Mouse (Mus musculus): ENCODE data around the gene Tcp10a. TPM values are rescaled to one million over a fixed set of nuclear protein-coding genes. Genes with fewer than 3 reads are reported as not detected.
"Not testable (repeated sequence)": the region's sequence is repeated elsewhere in the genome, so short reads cannot be mapped to it uniquely, and the experiment has no call there.

The Tcp10a gene
- total RNA-seq (2014; rRNA removed) (not detected in 2 replicates), polyA plus RNA-seq (2012; rRNA removed) (0.07 TPM in 1 of 2 replicates, not detected in the other)

- not testable (repeated sequence) for H3K36me3 ChIP-seq (ENCODE audit: control insufficient read depth, insufficient read depth, low read length); H3K9ac ChIP-seq (ENCODE audit: low read depth, low read length); H3K27ac ChIP-seq (replicated peaks; ENCODE audit: insufficient read depth, low read depth, low read length); H3K79me2 ChIP-seq (ENCODE audit: control insufficient read depth, insufficient read depth, low read length); DNase-seq (ENCODE audit: extremely low read depth, low read depth, low spot score); H3K27me3 ChIP-seq (ENCODE audit: control insufficient read depth, insufficient read depth, low read length); H3K4me1 ChIP-seq (ENCODE audit: control insufficient read depth, insufficient read depth, low read length); H3K4me3 ChIP-seq (ENCODE audit: insufficient read depth, low read depth, low read length)
- 89% methylated on average over 5 of the region's 5 CpGs for WGBS
These were observed at the start of gene Tcp10a for GRCm38 (mm10) chr17:7324346-7324745. Gene Tcp10a, plus strand, starts transcription at chr17:7324646.

- WGBS, result 93% methylated on average over 15 of the region's 15 CpGs
- TF ChIP-seq CTCF (IDR thresholded peaks at IDR 0.05; ENCODE audit: low read depth, low read length) (no peak), POLR2A (IDR thresholded peaks at IDR 0.05; ENCODE audit: extremely low read depth, insufficient read depth, low read length) (no peak)
These were observed 45.7 kb upstream of the Tcp10a start for GRCm38 (mm10) chr17:7278702-7279242.

DNA sequence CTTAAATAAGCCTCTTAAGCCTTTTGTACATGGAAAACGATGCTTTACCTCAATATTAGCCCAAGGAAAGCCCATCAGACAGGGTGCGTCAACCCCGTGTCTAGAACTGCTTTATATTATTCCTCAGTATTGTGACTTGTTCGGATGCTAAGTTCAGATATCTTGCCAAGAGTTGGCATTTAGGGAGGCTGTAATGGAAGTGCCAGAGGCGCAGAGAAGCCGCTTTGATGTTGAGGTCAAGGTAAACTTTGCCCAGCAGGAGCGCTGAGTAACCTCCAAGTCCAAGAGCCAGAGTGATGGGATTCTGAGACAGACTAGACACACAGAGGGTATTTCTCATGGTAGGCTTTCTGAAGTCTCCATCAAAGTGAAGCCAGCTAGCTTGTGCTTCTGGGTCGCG lies 45.2 kb upstream of the Tcp10a start:
- 88% methylated on average over 9 of the region's 9 CpGs for WGBS
- no peak for DNase-seq (ENCODE audit: extremely low read depth, low read depth, low spot score)
- no peaks in the 10 kb centered on the region for H3K36me3 ChIP-seq (ENCODE audit: control insufficient read depth, insufficient read depth, low read length)
- no peaks in the 10 kb centered on the region for H3K79me2 ChIP-seq (ENCODE audit: control insufficient read depth, insufficient read depth, low read length)
- peaks cover 4% of the 10 kb centered on the region; the same call in 1 of the 2 replicates for H3K4me1 ChIP-seq (ENCODE audit: control insufficient read depth, insufficient read depth, low read length)
- H3K27me3 ChIP-seq (ENCODE audit: control insufficient read depth, insufficient read depth, low read length), result no peaks in the 10 kb centered on the region
- no peak overlapping the region for H3K9ac ChIP-seq (ENCODE audit: low read depth, low read length)
- H3K4me3 ChIP-seq (ENCODE audit: insufficient read depth, low read depth, low read length), result no peak overlapping the region
- no peak overlapping the region for H3K27ac ChIP-seq (replicated peaks; ENCODE audit: insufficient read depth, low read depth, low read length)
- no peak for TF ChIP-seq POLR2A (IDR thresholded peaks at IDR 0.05; ENCODE audit: extremely low read depth, insufficient read depth, low read length)
- TF ChIP-seq CTCF (IDR thresholded peaks at IDR 0.05; ENCODE audit: low read depth, low read length), result no peak

More at GRCm38 (mm10) chr17:7278702-7279242, 45.7 kb upstream of the Tcp10a start:
- no peak for DNase-seq (ENCODE audit: extremely low read depth, low read depth, low spot score)
- H3K27me3 ChIP-seq (ENCODE audit: control insufficient read depth, insufficient read depth, low read length), result no peaks in the 10 kb centered on the region
- H3K4me1 ChIP-seq (ENCODE audit: control insufficient read depth, insufficient read depth, low read length), result peaks cover 2% of the 10 kb centered on the region; the same call in 1 of the 2 replicates
- no peak overlapping the region for H3K9ac ChIP-seq (ENCODE audit: low read depth, low read length)
- no peaks in the 10 kb centered on the region for H3K79me2 ChIP-seq (ENCODE audit: control insufficient read depth, insufficient read depth, low read length)
- H3K36me3 ChIP-seq (ENCODE audit: control insufficient read depth, insufficient read depth, low read length), result no peaks in the 10 kb centered on the region
- no peak overlapping the region for H3K4me3 ChIP-seq (ENCODE audit: insufficient read depth, low read depth, low read length)
- H3K27ac ChIP-seq (replicated peaks; ENCODE audit: insufficient read depth, low read depth, low read length), result no peak overlapping the region

GRCm38 (mm10) chr17:7284297-7284910 lies 40.0 kb upstream of the Tcp10a start:
- Histone ChIP-seq H3K9ac (ENCODE audit: low read depth, low read length) (no peak overlapping the region), H3K4me1 (ENCODE audit: control insufficient read depth, insufficient read depth, low read length) (peaks cover 4% of the 10 kb centered on the region; the same call in 1 of the 2 replicates), H3K36me3 (ENCODE audit: control insufficient read depth, insufficient read depth, low read length) (no peaks in the 10 kb centered on the region), H3K27ac (replicated peaks; ENCODE audit: insufficient read depth, low read depth, low read length) (no peak overlapping the region), H3K27me3 (ENCODE audit: control insufficient read depth, insufficient read depth, low read length) (no peaks in the 10 kb centered on the region), H3K4me3 (ENCODE audit: insufficient read depth, low read depth, low read length) (no peak overlapping the region), H3K79me2 (ENCODE audit: control insufficient read depth, insufficient read depth, low read length) (no peaks in the 10 kb centered on the region)
- 74% methylated on average over 8 of the region's 8 CpGs for WGBS
- TF ChIP-seq POLR2A (IDR thresholded peaks at IDR 0.05; ENCODE audit: extremely low read depth, insufficient read depth, low read length) (no peak), CTCF (IDR thresholded peaks at IDR 0.05; ENCODE audit: low read depth, low read length) (no peak)
- DNase-seq (ENCODE audit: extremely low read depth, low read depth, low spot score), result no peak

GRCm38 (mm10) chr17:7285292-7285691 lies 39.2 kb upstream of the Tcp10a start:
- Histone ChIP-seq H3K9ac (ENCODE audit: low read depth, low read length) (no peak overlapping the region), H3K27me3 (ENCODE audit: control insufficient read depth, insufficient read depth, low read length) (no peaks in the 10 kb centered on the region), H3K79me2 (ENCODE audit: control insufficient read depth, insufficient read depth, low read length) (no peaks in the 10 kb centered on the region), H3K4me3 (ENCODE audit: insufficient read depth, low read depth, low read length) (no peak overlapping the region), H3K27ac (replicated peaks; ENCODE audit: insufficient read depth, low read depth, low read length) (no peak overlapping the region), H3K36me3 (ENCODE audit: control insufficient read depth, insufficient read depth, low read length) (no peaks in the 10 kb centered on the region), H3K4me1 (ENCODE audit: control insufficient read depth, insufficient read depth, low read length) (peaks cover 4% of the 10 kb centered on the region; the same call in 1 of the 2 replicates)
- TF ChIP-seq CTCF (IDR thresholded peaks at IDR 0.05; ENCODE audit: low read depth, low read length) (no peak), POLR2A (IDR thresholded peaks at IDR 0.05; ENCODE audit: extremely low read depth, insufficient read depth, low read length) (no peak)
- 89% methylated on average over 12 of the region's 12 CpGs for WGBS
- DNase-seq (ENCODE audit: extremely low read depth, low read depth, low spot score), result no peak

DNA sequence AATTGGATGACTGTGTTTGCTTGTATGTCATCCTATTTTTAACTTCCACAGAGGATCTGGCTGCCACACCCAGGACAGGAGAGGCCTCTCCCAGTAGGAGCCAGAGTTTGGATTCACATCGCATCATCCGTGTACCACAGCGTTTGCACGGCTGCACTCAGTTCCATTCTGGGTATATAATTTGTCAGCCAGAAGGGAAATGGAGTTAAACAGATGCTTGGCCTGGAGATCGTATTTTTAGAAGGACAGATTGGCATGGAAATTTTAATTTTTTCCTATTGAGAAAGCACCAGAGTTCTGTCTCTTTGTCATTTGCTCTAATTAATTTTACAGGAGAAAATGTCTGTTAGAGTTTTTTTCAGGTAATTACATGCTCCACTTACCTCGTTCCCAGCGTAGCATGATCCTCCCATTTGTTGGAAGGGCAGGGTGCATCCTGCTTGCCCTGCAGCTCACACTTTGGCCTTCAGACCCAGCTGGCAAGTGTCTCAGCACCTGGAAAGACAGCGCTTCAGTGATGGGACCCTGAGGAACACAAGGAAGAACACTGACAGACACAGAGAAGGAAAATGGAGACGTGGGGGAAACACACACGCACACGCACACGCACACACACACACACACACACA lies 37.9 kb upstream of the Tcp10a start:
- Histone ChIP-seq H3K27ac (replicated peaks; ENCODE audit: insufficient read depth, low read depth, low read length) (no peak overlapping the region), H3K4me3 (ENCODE audit: insufficient read depth, low read depth, low read length) (no peak overlapping the region), H3K9ac (ENCODE audit: low read depth, low read length) (no peak overlapping the region), H3K36me3 (ENCODE audit: control insufficient read depth, insufficient read depth, low read length) (no peaks in the 10 kb centered on the region), H3K4me1 (ENCODE audit: control insufficient read depth, insufficient read depth, low read length) (peaks cover 4% of the 10 kb centered on the region; the same call in 1 of the 2 replicates), H3K27me3 (ENCODE audit: control insufficient read depth, insufficient read depth, low read length) (no peaks in the 10 kb centered on the region), H3K79me2 (ENCODE audit: control insufficient read depth, insufficient read depth, low read length) (no peaks in the 10 kb centered on the region)
- no peak for DNase-seq (ENCODE audit: extremely low read depth, low read depth, low spot score)
- 91% methylated on average over 12 of the region's 12 CpGs for WGBS
- TF ChIP-seq CTCF (IDR thresholded peaks at IDR 0.05; ENCODE audit: low read depth, low read length) (no peak), POLR2A (IDR thresholded peaks at IDR 0.05; ENCODE audit: extremely low read depth, insufficient read depth, low read length) (no peak)

Data from liver, adult 2 months (tissue).